Mouse (Mus musculus) kidney, adult 11 months (tissue): ENCODE data around the gene Gbf1.
"Not testable (repeated sequence)": the region's sequence is repeated elsewhere in the genome, so short reads cannot be mapped to it uniquely, and the experiment has no call there.

Experiments used
- DNase-seq: peaks from one replicate; pipeline ENCODE4 v3.0.0; 2022

Gene Gbf1

DNA sequence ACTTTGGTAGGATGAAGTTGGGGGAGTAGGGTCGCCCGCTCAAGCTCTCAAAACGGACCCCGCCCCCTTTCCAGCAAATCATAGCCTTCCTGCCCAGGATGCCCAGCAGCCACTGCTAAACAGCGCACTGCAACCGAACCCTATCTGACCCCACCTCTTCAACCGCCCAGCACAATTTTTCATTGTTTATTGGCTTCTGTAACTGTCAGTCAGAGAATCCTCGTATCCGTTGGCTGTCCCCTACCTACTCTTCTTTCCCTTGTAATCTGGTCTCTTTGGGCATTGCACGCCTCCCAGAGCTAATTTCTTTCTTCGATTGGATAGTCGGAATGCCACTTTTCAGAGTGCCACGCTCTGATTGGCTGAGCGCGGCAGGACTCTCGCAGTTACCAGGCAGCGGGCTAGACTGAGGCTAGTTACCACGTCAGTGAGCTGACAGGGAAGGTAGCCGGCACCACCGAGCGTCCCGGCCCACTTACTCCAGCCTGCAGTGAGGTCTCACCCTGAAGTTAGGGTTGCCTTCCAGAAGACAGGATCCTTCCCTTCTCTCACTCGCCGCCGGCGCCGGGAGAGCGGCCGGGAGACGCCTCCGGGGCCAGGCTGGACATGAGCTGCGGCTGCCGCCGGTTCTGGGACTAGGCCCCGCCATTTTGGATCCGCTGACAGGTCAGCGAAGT, at the start of gene Gbf1:
TSS of gene Gbf1 (plus strand) at position 383 of the 677 bp plus-strand sequence.
- DNase-seq = peak; percentile 99

- DNase-seq = no peak
Measured at GRCm38 (mm10) chr19:46103437-46104186, 48.7 kb upstream of the Gbf1 start.

GRCm38 (mm10) chr19:46104187-46104557, 48.1 kb upstream of the Gbf1 start:
- no peak for DNase-seq

- no peak for DNase-seq
Measured at GRCm38 (mm10) chr19:46110214-46110613, 42.1 kb upstream of the Gbf1 start.

DNA sequence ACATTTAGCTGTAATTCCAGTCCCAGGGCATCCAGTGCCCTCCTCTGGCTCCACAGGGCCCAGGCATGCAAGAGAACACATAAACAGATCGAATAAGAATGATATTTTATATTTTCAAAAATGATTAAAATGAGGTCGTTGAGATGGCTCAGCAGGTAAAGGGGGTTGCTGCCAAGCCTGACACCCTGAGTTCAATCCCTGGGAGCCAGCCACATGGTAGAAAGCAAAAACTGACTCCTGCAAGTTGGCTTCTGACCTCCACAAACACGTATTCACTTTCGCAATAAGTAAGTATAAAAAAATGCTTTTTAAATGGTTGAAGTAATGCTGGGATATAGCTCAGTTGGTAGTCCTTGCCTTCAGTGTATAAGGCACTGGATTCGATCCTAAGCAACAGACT, 41.5 kb upstream of the Gbf1 start:
- no peak for DNase-seq

DNA sequence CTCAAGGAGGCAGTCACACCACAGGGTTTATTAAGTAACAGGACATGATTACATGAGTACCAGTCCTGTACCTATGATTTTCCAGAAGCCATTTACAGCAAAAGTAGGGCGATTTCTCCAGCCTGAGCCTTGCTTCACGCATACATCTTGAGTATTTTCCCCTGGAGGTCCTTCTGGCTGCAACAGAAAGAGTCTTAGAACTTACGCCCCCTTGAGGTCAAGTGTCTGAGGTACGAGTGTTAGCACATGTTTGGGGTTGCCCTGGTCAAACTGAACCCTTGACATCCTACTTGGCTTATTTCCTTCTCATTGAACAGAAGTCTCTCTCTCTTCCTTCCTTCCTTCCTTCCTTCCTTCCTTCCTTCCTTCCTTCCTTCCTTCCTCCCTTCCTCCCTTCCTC, 37.7 kb upstream of the Gbf1 start:
- DNase-seq = no peak

DNA sequence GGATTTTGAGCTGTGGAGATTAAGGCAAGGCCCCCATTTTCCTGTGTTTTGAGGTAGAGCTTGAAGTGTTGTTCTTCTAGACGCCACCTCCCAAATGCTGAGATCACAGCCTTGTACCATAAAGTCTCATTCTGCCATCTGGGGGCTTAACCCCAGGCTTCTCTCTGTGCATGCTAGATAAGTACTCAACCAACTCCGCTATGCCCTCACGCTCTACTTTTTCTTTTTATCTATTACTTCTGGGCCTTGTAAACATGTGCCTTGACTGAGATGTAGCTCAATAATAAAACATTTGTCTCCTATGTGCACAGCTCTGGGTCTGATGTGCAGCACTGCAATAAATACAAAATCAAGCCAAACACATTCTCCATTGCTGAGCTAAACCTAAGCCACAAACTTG, 32.9 kb upstream of the Gbf1 start:
- DNase-seq = no peak

DNA sequence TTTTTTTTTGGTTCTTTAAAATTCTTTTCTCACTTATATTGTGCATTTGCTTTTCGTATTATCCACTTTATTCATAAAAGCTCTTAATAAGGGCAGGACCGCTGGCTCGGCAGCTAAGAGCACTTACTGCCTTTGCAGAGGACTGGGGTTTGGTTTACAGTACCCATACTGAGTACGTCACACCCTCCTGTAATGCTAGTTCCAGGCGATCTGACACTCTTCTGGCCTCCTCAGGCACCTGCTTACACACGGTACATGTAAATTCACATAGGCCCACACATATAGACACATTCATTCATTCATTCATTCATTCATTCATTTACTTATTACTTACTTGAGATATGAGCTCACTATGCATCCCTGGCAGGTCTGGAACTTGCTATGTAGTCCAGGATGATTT, 31.4 kb upstream of the Gbf1 start:
- no peak for DNase-seq

GRCm38 (mm10) chr19:46123876-46124275, 28.4 kb upstream of the Gbf1 start:
- no peak for DNase-seq

- DNase-seq = no peak
Measured at GRCm38 (mm10) chr19:46124651-46125050, 27.7 kb upstream of the Gbf1 start.

GRCm38 (mm10) chr19:46126301-46126700, 26.0 kb upstream of the Gbf1 start:
- DNase-seq = no peak

GRCm38 (mm10) chr19:46129737-46130136, 22.6 kb upstream of the Gbf1 start:
- DNase-seq = not testable (repeated sequence)

DNA sequence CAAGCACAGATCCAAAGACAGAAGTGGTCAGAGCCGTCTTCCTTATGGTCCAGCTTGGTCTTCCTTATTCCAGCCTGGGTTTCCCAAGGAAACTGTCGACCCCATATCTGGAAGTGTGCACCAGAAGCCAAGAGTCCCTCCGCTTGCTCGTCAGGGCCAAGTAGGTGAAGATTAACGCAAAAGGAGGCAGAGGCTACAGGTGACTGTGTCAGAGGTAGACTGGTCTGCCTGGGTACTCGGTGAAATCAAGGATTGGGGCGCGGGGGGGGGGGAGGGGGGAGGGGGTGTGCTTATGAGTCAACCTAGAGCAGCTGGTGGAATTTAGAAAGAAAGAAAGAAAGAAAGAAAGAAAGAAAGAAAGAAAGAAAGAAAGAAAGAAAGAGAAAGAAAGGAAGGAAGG, 21.0 kb upstream of the Gbf1 start:
- no peak for DNase-seq

- peak; percentile 13 for DNase-seq
Measured at GRCm38 (mm10) chr19:46131694-46132525, 20.4 kb upstream of the Gbf1 start, which contains the start of gene Elovl3. Gene Elovl3, plus strand, starts transcription at chr19:46131897.

DNA sequence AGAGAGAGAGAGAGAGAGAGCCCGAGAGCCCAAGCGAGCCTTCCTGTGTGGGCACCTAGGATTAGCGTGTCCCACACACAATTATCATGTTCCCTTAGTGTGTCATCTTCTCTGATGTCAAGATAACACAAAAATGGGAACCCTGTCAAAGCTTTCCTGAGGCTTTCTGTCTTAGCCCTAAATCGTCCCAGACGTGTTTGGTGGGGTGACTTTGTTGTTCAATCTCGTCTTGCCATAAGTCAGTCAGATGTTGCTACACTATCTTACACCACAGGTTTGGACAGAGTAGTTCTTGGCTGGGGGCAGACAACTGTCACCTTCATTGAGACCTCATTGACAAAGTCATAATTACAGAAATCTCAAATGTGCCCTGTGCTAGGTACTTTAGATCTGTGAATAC, 19.7 kb upstream of the Gbf1 start:
- no peak for DNase-seq

DNA sequence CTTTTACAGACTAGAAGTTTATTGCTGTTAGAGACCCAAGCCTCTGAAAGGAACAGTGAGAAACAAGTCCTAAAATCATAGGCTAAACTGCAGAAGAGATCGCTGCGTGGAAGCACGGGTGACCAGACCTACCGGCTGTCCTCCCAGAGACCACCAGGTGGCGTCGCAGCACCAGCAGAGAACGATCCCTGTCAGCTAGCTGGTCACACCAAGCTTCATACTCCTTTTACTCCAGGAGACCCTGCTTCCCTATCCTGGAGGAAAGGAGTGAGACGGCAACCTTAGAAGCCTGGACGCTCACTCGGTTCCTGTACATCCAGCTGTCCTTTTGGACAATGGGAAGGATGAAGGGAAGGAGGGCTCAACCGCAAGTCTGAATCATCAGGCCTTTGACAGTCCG, 17.0 kb upstream of the Gbf1 start:
- peak; percentile 78 for DNase-seq

- DNase-seq = peak; percentile 61
Measured at GRCm38 (mm10) chr19:46135789-46136638, 16.3 kb upstream of the Gbf1 start.

DNA sequence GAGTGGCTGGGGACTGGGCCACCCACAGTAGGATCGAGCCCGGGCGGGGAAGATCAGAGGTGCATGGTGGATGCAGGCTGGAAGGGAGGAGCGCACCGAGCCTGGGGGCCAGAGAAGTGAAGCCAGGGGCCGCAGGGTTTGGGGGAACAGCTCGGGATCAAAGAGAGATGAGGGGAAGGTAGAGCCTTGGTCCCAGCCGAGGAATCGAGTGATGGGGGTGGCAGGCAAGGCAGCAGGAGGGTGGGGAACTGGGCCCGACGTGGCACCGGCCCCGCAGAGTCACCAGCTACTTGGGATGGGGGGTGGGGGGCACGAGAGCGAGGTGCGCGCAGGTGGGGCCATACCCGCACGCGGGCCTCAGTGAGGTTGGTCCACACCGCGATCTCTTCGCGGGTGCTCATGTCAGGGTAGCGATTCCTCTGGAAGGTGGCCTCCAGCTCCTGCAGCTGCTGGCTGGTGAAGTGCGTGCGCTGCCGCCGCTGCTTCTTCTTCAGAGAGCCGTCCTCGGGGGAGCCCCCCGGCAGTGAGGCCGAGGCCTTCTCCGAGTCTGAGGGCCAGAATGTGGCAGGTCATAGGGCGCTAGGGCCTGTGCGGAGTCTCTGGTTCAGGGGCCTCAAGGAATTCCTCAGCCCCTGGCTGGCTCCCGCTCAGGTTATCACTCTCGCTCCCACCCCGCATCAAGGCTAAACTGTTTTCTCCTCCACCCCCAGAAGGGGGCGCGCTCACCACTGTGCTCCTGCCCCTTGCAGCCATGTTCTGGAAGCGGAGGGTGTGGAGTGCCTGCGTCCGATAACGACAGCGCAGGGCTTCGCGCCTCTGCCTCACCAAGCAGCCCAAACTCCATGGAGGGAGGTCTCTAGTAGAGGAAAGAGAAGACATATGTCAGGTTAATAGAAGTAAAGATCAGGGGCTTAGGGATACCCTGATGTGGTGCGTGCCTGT, 15.4 kb upstream of the Gbf1 start:
- peak; percentile 39 for DNase-seq

DNA sequence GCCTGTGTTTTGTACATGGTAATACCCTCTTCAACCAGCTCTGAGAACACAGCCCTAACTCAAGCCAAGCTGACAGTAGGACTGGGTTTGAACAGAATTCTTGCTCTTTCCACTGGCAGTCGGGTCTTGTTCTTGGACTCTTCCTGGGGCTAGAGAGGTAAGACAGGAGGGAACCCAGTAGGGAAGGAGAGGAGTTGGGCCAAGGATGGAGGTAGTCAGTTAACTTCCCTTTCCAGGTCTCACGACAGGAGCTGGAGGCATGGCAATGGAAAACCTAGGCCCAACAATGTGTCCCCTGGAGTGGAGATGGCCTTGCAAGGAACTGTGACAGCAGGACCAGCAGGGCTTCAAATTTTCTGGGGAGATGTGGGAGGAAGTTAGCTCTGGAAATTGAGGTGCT, 12.0 kb upstream of the Gbf1 start:
- DNase-seq = no peak

DNA sequence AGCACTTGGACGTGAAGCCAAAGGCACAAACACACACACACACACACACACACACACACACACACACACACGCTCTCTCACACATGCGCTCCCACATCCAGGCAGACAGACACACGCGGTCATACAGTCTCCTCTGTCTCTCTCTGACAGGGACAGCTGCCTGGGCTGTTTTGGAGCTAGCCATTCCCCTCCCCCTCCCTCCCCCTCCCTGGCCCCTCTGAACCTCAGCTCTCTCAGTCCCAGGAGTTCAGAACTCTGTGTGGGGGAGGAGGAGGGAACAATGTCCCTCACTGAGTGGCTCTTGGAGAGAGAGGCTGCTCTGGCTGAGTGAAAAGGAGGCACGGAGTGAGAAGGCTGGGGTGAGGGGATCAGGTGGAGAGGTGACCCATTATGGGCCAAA, 11.2 kb upstream of the Gbf1 start:
- DNase-seq = no peak
